Mouse (Mus musculus) left cerebral cortex, postnatal 36 days (tissue): ENCODE measurements around the gene Bdh1. TPM values are rescaled to one million over a fixed set of nuclear protein-coding genes. Genes with fewer than 3 reads are reported as not detected.

Experiments used
- DNase-seq, 2 experiments: peaks; one replicate each; pipeline ENCODE4 v3.0.0; 2021 to 2022; ENCODE audit warnings: low spot score in 2 of 2, mixed read lengths in 1 of 2
- intact Hi-C: fragments of 180-260 bp; cut with DNase I; formaldehyde crosslinking; loops from one replicate; pipeline ENCODE4 v1.15.1; 2025
- total RNA-seq, 2 experiments: library from RNA; stranded (reverse); gene quantifications; 2 replicates each; pipeline ENCODE4 v1.2.3; 2021

Gene Bdh1
- total RNA-seq, 2 experiments from 2014 or later, result 87.0 to 130 TPM

- intact Hi-C loops, result no loop called here
- DNase-seq, result no peak
These were observed 73.3 kb downstream of the Bdh1 start for GRCm38 (mm10) chr16:31495356-31495755.

GRCm38 (mm10) chr16:31495769-31496168 lies 73.7 kb downstream of the Bdh1 start:
- no peak for DNase-seq
- intact Hi-C loops, result no loop called here

- intact Hi-C loops, result no loop called here
- DNase-seq, result no peak
These were observed 76.3 kb downstream of the Bdh1 start for GRCm38 (mm10) chr16:31498336-31498735.

- intact Hi-C loops, result no loop called here
- DNase-seq, result no peak
These were observed 76.9 kb downstream of the Bdh1 start for GRCm38 (mm10) chr16:31499021-31499420.

- intact Hi-C loops, result loop anchor here (5.0 kb wide), 1 partner anchor 32 kb away; no protein-coding TSS in a partner anchor
- peak; percentile 59 to 61 for DNase-seq
These were observed 77.7 kb downstream of the Bdh1 start for GRCm38 (mm10) chr16:31499681-31500310.

GRCm38 (mm10) chr16:31500532-31500931 lies 78.5 kb downstream of the Bdh1 start:
- intact Hi-C loops, result loop anchor here (5.0 kb wide), 1 partner anchor 33 kb away; no protein-coding TSS in a partner anchor
- no peak for DNase-seq

- intact Hi-C loops, result loop anchor here (5.0 kb wide), 1 partner anchor 34 kb away; no protein-coding TSS in a partner anchor
- DNase-seq, result no peak
These were observed 79.1 kb downstream of the Bdh1 start for GRCm38 (mm10) chr16:31500969-31501750.

GRCm38 (mm10) chr16:31501751-31502365 lies 79.8 kb downstream of the Bdh1 start:
- DNase-seq, result no peak
- intact Hi-C loops, result loop anchor here (5.0 kb wide), 1 partner anchor 35 kb away; no protein-coding TSS in a partner anchor

GRCm38 (mm10) chr16:31506665-31507456 lies 84.8 kb downstream of the Bdh1 start:
- intact Hi-C loops, result loop anchor here (5.0 kb wide), 1 partner anchor 85 kb away; no protein-coding TSS in a partner anchor
- DNase-seq, result no peak

GRCm38 (mm10) chr16:31507457-31507755 lies 85.3 kb downstream of the Bdh1 start:
- intact Hi-C loops, result loop anchor here (5.0 kb wide), 1 partner anchor 85 kb away; no protein-coding TSS in a partner anchor
- no peak for DNase-seq

GRCm38 (mm10) chr16:31507794-31508526 lies 85.9 kb downstream of the Bdh1 start:
- intact Hi-C loops, result loop anchor here (5.0 kb wide), 1 partner anchor 84 kb away; no protein-coding TSS in a partner anchor

More at GRCm38 (mm10) chr16:31507794-31508526, 85.9 kb downstream of the Bdh1 start:
- no peak for DNase-seq

Other genes starting within 250 kb of the Bdh1 start
- 100 to 1,000 TPM in 1 of 2 experiments, 10 to 100 TPM in 1; 95.7 to 130 TPM for gene Acap2, start 221.0 kb upstream of the Bdh1 start, total RNA-seq
- gene Ppp1r2, start 147.0 kb upstream of the Bdh1 start, total RNA-seq, result 100 to 1,000 TPM in 1 of 2 experiments, 10 to 100 TPM in 1; 84.3 to 122 TPM
- gene Apod, start 107.5 kb upstream of the Bdh1 start, total RNA-seq, result 100 to 1,000 TPM; 143 to 155 TPM
- gene Dlg1, start 241.2 kb downstream of the Bdh1 start, total RNA-seq, result 100 to 1,000 TPM; 178 to 190 TPM